Mouse (Mus musculus) bone marrow macrophage, adult 2 months (primary cell): Measurements from ENCODE around the gene Cnpy2.

Source experiments
- CTCF ChIP-seq: IDR thresholded peaks from 2 replicates; pipeline ENCODE4 v1.5.1; 2012; ENCODE audit warnings: low read depth, mild to moderate bottlenecking, low read length, moderate library complexity
- POLR2A ChIP-seq: IDR thresholded peaks from 2 replicates; pipeline ENCODE4 v1.6.1; 2012; ENCODE audit warnings: mild to moderate bottlenecking, low read depth, low read length, borderline replicate concordance

DNA sequence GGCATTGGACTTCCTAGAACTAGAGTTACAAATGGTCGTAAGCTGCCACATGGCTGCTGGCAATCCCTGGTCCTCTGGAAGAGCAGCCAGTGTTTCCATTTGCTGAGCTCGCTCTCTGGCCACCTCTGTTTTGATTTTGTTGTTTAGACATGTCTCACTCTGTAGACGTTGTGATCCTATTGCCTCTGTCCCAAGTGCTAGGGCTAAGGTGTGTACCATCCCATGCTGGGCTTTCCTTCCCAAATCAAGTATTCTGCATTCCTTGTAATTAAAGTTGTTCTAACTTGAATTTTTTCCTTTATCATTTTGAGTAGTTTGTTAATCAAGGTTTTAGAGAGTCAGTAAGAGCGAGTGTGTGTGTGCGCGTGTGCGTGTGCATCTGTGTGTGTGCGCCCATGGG lies 25.3 kb downstream of the Cnpy2 start:
- TF ChIP-seq POLR2A (no peak), CTCF (no peak)
